Mouse (Mus musculus) lung, postnatal 0 days (tissue): ENCODE data around the gene 6430531B16Rik.

Experiments used
- CTCF ChIP-seq: IDR thresholded peaks from 2 replicates; pipeline ENCODE4 v1.5.1; 2016; ENCODE audit warnings: antibody characterized with exemption, mild to moderate bottlenecking
- EP300 ChIP-seq: IDR thresholded peaks from 2 replicates; pipeline ENCODE4 v1.6.1; 2016; ENCODE audit warnings: antibody characterized with exemption, mild to moderate bottlenecking, control low read depth

GRCm38 (mm10) chr7:139994202-139994601 lies 15.6 kb upstream of the 6430531B16Rik start:
- TF ChIP-seq CTCF (no peak), EP300 (no peak)
